Mouse (Mus musculus) heart, adult 11 months (tissue): Measurements from ENCODE around the gene Bach1.

ENCODE experiments used
- DNase-seq: peaks from one replicate; pipeline ENCODE4 v3.0.0; 2022

The Bach1 gene

DNA sequence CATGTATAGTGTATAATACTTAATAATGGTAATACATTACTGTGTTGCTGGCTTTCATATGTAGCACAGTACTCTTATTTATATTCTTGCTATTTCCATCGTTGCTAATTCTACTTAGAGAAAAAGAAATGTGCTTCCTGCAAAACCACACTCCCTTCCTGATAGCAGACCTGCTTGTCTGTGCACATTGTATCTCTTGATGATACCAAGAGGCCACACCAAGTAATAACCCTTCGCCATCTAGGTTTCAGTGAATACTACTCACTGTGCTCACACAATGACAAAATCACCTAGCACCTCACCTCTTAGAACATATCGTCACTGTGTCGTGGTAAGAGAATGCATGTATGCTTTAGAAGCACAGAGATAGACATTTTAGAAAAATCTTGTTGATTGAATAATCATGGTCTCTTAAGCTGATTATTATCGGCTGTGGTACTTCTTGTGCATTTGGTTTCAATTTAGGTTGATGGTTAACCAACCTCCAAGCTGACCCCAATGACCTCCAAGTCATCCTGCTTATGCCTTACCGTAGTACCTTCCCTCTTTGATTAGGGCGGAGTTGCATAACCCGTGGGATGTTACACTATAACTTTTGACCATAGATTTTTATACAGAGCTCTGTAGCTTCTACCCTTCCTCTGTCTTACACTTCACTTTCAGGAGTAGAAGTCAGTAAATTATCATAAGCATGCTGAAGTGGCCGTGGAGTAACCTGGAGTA lies 17.7 kb upstream of the Bach1 start:
- DNase-seq, result peak; percentile 18

- DNase-seq, result peak; percentile 53
Measured at GRCm38 (mm10) chr16:87681848-87682247, 16.9 kb upstream of the Bach1 start.

DNA sequence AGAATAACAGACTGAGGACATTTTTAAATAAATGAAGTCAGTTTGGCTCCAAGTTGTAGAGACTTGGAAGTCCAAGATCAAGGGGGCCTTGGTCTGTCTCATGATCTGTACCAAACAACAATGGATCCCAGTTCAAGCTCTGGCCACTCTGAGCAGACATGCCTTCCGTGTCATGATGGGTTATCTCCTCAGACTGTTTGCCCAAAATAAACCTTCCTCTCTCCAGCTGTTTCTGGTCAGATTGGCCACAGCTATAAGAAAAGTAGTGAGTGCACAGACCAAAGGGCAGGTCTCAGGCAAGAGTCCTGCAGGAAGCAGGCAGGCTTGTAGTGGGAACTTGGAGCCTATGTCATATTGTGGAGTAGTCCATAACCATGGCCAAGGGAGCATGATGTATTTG lies 12.3 kb upstream of the Bach1 start:
- DNase-seq, result peak; percentile 79

DNA sequence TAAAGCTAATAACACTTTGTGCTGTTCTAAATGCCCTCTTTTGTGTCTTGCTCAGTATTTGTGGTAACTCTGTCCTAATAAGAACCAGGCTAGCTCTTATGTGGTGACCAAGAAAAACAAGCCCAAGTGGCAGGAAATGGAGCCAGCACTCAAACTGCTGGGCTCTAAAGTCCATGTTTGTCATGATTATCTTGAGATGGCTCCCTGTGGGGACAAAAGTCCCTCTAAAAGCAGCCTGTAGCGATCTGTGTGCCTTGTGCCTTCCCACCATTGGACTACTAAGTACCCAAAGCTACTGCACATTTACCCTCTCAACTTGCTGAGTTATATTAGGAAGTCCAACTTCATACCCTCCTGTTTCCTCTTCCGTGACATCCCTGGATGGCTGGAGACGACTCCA lies 11.4 kb upstream of the Bach1 start:
- peak; percentile 42 for DNase-seq

DNA sequence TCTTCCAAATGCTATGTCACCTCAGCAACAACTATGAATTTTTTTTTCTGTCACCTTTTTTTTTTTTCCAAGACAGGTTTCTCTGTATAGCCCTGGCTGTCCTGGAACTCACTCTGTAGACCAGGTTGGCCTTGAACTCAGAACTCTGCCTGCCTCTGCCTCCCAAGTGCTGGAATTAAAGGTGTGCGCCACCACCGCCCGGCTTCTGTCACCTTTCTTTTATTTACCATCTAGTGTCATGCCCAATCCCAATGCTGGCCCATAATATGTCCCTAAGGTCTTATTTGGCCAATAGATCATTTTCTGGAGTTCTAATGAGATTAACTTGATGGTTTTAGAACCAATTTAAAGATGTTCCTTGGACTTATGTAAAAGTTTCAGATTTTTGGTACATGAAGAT lies 10.4 kb upstream of the Bach1 start:
- peak; percentile 52 for DNase-seq

DNA sequence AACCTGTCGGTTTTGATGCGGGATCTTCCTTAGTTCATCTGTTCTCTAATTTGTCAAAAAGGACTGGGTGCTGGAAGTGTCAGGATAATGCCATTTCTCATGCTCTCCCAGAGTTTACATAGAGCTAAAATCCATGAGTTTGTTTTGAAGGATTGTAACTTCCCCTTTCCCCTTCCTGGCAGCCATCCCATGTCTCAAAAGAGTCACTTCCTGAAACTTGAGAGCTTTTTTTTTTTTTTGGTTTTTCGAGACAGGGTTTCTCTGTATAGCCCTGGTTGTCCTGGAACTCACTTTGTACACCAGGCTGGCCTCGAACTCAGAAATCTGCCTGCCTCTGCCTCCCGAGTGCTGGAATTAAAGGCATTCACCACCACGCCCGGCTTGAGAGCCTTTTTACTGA lies 9.9 kb upstream of the Bach1 start:
- peak; percentile 90 for DNase-seq

DNA sequence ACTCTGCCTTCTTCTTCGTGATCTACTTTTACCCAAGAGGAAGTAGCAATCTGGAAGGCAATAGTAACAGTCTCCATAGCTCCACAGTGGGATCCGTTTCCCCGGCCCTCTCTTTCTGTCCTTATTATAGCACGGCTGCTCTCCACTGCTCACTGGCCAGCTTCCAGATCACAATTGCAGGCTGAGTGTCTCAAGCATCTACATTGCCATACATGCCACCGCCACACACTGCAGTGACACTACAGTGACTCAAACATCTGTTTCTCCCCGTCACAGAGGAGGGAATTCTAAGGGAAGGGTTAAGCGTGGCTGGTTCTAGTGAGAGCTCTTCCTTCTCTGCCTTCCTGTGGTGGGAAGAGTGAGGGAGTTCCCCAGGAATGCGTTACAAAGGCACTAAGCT lies 9.5 kb upstream of the Bach1 start:
- peak; percentile 96 for DNase-seq

- DNase-seq, result peak; percentile 66
Measured at GRCm38 (mm10) chr16:87690506-87690905, 8.2 kb upstream of the Bach1 start.

DNA sequence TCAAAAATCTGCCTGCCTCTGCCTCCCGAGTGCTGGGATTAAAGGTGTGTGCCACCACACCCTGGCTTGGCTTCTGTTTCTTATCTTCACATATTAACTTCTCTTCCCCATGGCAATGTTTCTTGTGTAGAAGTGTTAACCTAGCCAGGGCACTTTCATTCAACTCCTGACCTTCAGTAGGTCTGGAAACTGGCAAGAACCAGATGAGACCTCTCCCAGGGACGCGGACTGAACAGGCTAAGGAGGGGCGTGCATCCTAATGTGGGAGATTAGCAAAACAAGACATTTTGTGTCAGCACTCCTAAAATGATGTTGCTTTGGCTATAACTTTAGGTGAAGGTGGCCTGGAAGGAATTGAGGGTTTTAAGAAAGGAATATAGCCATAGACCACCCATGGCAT lies 7.6 kb upstream of the Bach1 start:
- peak; percentile 74 for DNase-seq

- peak; percentile 31 for DNase-seq
Measured at GRCm38 (mm10) chr16:87692591-87692990, 6.2 kb upstream of the Bach1 start.

GRCm38 (mm10) chr16:87697707-87698365 lies 909 bp upstream of the Bach1 start:
- DNase-seq, result peak; percentile 93

DNA sequence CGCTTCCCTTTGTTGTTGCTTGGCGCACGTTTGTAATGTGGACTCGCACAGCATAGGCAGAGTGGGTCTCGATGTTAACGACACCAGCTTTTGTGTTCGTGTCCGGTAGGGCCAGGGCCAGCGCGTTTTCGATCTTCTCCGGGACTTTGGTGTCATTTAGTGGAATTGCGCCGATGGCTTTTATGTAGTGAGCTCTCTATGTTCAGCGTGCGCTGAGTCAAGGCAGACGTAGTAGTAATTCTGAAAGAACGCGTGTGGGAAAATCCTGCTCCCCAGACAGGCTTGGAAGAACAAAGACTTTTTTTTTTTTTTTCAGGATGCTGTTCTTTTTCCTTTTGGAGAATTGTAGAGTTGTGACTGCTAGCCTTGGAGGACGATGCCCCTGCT lies 554 bp downstream of the Bach1 start:
- no peak for DNase-seq

GRCm38 (mm10) chr16:87699693-87700394 lies 1.1 kb downstream of the Bach1 start:
- DNase-seq, result peak; percentile 98

- DNase-seq, result no peak
Measured at GRCm38 (mm10) chr16:87700395-87700765, 1.6 kb downstream of the Bach1 start.

DNA sequence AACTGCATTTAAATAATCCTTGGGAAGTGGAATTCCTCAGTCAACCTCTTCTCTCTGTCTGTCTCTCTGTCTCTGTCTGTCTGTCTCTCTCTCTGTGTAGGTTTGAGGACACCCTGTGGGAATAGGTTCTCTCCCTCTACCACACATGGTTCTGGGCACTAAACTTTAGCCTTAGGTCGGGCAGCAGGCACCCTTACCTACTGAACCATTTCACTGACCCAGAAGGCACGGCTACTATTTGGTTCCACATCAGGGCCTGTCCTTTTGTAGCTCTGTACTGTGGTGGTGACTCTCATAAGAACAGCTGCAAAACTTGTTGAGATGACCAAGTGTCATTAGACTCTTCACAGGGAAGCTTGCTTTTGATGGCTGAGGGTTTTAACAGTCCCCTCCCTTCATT lies 3.1 kb downstream of the Bach1 start:
- peak; percentile 61 for DNase-seq

- peak; percentile 58 for DNase-seq
Measured at GRCm38 (mm10) chr16:87702881-87703280, 4.1 kb downstream of the Bach1 start.

- DNase-seq, result peak; percentile 6
Measured at GRCm38 (mm10) chr16:87704225-87704624, 5.5 kb downstream of the Bach1 start.

GRCm38 (mm10) chr16:87705892-87706589 lies 7.3 kb downstream of the Bach1 start:
- peak; percentile 91 for DNase-seq

DNA sequence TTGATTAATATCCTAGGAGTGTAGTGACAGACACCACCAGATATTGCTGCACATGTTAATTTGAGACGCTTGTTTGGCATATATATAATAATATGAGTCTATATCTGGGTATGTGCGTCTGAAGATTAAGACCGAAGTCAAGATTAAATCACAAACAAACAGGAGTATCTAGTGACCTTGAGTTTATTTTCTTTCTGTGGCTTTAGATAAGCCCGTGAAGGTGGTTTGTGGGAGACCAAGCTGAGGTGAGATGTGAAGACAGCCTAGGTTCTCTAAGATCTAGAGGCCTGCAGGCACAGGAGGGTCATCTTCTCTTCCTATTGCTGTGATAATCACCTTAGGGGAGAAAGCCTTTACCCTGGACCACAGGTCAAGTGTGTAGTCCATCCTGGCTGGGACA lies 8.6 kb downstream of the Bach1 start:
- DNase-seq, result no peak

- peak; percentile 78 for DNase-seq
Measured at GRCm38 (mm10) chr16:87708570-87708969, 9.8 kb downstream of the Bach1 start.

DNA sequence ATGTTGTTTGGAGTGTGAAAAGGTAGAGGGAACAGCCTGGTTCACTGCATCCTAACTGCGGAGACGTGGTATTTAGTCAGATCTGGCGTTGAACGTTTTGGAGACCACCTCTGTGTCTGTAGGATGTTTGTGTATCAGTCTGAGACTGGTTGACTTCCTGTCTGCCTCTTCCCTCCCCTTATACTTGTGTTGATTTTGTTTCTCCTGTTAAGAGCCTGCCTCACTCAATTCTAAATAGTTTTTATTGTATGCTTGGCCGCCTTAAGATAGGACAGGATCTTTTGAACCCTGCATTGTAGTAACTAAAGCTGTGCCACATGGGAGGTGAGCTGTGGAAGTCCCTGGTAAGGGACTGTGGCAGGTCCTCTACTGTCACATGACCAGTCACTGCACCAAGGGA lies 10.4 kb downstream of the Bach1 start:
- DNase-seq, result peak; percentile 24

DNA sequence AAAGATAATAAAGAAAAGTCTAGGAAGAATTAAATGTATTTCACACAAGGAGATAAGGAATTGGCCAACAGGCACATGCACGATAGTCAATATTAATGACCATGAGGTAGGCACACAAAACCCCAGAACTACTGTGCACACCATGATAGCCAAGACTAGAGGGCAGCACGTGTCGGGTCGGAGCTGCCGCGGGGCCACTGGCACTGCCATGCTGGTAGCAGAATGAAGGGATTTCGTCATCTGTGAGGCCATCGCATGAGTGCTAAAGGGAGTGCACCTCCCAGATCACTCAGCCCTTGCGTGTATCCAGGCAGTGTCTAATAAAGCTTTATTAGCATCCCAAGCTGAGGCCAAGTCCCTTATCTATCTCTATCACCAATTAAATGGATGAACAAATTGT lies 11.2 kb downstream of the Bach1 start:
- peak; percentile 66 for DNase-seq

DNA sequence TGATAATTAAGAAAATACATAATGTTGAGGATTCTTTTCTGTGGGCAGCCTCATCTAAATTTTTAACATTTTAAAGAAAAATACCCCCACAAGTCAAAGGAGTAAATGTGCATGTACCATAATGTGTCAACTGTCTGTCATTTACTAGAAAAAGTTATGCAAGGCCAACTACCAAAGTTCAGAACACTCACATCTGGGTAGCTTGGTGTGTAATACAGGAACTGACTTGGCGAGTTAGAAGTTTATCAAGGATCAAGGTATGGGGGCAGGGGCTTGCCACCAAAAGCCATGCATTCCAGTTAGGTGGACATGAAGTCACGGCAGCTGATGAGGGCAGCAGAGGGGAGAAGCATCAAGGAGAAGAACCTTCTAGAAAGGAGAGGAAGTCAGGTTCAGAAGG lies 13.2 kb downstream of the Bach1 start:
- peak; percentile 68 for DNase-seq
